Mouse (Mus musculus) telencephalon, adult 2 months (tissue): ENCODE data around the gene Dennd4a.
"Not testable (repeated sequence)": the region's sequence is repeated elsewhere in the genome, so short reads cannot be mapped to it uniquely, and the experiment has no call there.

Source experiments
- DNase-seq: peaks from one replicate; pipeline ENCODE4 v3.0.0-alpha.2; 2011; ENCODE audit warnings: low read depth, low spot score

Gene Dennd4a

DNA sequence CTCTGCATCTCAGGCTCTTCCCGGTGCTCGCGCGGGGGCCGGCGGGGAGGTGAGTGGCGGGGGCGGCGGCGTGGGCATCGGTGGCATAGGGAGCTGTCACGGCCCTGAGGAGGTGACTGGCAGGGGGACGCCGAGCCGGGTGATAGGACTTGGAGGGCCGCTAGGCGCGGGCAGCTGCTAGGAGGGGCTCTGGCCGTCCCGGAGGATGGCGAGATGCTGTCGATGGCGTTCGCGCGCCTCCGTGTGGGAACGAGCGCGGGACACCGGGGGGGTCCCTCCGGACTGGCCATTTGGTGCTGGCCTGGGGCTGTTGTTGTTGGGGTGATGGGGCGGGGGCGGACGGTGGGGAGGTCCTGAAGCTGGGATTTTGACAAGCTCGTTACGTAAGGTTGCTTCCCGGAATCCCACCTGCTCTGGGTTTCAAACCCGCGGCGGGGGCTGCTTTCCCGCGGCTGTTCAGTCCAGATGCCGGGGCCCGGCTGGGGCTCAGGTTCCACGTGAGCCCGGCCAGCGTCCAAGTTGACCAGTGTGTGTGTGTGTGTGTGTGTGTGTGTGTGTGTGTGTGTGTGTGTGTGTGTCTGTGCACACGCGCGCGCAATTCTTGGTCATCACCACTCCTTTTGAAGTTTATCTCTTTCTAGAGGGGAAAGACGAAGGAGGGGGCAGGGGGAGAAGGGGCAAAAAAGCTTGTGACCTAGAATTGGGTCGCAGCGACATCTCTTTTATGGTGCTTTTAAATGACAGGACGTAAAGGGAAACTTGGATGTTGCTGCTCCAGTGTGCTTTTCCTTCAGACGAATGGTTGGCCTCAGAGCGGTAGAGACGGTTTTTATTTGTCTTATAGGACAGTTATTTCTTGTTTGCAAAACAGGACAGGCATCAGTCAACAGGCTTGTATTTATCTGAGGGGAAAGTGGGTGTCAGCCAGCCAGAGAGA lies 666 bp downstream of the Dennd4a start:
- no peak for DNase-seq

DNA sequence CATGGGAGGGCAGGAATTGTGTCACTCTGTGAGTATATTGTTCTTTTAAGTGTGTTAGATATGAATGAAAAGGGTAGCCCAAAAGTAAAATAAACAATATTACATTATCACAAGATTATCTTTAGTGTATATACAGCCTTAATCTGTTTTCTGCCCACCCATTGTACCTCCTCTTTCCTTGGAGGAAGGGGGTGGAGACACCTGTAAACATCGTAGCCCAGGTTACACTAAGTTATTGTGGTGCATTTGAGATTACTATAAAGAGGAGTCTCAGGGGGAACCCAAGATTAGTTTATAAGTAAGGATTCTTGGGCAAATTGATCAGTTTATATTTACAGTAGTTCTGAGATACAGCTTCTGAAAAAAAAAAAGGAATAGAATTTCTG lies 1.3 kb downstream of the Dennd4a start:
- DNase-seq: no peak

DNA sequence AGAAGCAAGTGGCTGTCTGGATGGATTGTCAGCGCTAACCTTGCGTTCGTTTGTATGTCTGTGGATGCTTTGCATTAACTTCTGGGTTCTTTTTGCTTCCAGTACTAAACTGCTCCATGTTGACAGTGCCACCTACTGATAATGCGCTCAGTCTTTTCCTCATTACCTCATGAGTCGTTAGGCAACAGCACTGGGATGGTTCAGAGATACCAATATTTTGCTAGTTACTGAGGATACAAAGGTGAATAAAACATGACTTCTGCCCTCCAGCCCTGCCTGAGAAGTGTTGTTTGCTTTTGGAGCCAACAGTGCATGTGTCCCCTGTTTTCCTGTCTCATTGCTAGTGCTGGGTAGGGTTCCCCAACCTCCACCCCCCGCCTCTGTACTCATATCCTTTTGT lies 3.1 kb downstream of the Dennd4a start:
- DNase-seq: no peak

DNA sequence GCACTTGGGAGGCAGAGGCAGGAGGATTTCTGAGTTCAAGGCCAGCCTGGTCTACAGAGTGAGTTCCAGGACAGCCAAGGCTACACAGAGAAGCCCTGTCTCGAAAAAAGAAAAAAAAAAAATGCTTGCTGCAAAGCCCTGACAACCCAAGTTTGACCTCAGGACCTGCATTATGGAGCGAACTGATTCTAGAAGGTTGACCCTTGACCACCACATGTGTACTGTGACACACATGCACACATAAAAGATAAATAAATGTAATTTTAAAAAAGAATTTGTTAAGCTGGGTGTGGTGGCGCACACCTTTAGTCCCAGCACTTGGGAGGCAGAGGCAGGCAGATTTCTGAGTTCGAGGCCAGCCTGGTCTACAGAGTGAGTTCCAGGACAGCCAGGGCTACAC lies 8.5 kb downstream of the Dennd4a start:
- DNase-seq: not testable (repeated sequence)

DNA sequence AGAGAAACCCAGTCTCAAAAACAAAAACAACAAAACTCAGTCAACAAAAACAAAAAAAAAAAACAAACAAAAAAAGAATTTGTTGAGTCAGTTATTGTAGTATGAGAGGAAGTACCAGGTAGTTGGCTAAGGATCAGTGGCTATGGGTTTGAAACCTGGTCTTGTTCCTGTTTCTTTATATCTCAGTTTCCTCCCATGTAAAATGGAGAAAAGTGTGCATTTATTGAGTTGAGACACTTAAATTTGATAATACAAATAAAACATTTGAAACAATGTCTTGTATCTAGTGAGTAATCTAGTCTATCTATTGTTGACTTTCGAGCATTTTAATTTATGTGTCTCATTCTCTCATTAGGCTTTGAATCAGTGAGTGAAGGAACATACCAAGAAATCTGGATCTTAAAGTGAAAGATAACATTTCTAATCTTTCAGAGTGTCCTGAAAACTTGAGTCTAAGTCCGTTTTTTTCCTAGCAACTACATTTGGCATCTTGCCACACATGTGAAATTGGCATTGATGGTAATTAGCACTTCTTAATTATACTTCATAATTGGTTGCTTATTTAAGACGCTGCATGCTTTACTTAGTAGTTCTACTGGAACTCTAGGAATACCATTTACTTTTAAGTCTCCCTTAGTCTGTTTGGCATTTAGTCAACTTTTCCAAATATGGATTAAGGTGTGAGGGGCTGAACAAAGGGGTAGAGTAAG lies 9.1 kb downstream of the Dennd4a start:
- no peak for DNase-seq

DNA sequence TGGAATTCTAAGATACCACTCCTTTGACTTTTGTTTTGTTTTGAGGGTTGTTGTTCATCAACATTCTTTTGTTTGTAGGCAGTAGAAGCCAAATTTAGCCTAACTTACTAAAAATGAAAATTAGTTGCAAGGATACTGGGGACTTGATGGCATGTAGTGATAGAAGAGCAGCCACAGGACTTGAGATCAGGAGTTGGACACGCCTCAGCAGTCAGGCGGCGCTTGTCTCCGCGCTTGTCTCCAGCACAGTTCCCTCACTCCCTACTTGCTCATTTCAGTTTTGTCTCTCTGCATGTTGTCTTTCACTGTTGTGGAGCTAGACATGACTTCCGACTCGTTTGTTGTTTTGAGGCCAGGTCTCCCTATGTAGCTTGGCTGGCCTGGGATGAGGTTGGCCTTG lies 11.1 kb downstream of the Dennd4a start:
- no peak for DNase-seq

DNA sequence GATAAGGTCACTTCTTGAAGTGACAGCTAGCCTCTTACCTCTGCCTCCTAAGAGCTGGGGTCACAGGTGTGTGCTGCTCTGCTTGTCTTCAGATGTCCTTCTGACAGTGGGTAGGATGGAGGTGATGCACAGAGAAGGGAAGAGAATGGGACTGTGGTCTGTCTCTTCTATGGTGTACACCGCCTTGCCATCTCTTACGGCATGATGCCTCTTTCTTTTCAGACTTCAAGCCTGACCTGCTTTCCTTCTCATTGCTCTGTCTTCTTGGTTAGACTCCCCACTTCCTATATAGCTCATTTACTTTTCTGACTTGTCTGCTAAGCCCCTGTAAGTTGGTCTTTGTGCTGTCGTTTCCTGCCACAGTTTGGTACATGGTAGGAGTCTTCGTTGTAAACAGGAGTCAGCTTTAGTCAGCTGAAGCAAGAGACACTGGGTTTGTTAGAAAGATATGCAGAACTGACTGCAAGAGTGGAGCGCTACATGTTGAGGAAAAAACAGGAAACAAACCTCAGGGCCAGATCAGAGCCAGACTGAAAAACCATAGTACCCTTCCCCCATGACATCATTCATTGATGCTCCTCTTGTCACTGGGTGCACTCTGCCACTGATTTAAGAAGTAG lies 13.4 kb downstream of the Dennd4a start:
- DNase-seq: no peak

DNA sequence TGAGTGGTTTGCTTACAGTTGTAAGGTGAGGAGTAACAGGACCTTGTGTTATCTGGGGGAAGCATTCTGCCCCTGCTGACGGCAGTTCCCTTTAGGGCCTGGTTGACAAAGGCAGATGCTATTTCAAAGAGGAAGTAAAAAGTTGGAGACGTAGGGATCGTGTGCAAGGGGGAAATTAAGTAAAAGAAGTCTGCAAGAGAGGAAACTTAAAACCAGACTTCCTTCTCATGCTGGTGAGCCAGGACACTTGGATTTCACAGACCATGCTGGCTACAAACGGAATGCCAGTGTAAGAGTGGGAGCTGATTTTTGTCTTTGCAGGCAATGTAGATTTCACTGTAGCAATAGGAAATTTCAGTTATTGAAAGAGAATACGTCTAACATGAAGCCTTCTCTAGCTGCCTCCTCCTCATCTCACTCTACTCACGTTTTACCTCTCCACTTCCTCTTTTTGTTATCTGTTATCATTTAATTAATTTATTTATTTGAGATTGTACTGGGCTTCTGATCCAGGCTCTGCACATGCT lies 19.0 kb downstream of the Dennd4a start:
- peak; percentile 33 for DNase-seq

DNA sequence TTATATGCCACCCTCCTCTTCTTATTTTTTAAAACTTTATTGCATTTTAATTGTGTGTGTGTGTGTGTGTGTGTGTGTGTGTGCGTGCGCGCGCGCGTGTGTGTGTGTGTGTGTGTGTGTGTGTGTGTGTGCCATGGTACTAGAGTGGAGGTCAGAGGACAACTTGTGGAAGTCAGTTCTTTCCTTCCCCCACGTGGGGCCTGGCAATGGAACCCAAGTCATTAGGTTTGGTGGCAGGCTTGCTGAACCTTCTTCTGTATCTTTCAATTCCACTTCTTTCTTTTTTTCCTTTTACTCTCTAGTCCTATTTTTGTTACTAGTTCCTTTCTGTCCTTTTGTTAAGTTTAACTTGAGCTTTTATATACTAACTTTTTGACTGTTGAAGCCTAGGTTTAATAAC lies 19.5 kb downstream of the Dennd4a start:
- no peak for DNase-seq

DNA sequence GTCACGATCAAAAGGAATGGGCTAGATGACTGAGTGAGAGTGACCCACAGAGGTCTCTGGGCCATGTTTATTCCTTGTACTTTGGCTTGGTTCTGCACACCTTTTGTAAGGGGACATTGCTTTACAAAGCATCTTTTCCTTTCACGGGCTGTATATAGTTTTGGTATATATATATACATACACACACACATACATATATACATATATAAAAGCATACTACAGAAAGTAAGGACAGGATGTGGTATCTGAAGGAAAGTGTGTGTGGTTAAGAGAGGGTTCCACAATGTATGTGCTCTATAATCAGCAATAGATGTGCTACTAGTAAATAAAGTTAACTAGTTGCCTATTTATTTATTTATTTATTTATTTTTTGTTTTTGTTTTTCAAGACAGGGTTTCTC lies 20.6 kb downstream of the Dennd4a start:
- no peak for DNase-seq

DNA sequence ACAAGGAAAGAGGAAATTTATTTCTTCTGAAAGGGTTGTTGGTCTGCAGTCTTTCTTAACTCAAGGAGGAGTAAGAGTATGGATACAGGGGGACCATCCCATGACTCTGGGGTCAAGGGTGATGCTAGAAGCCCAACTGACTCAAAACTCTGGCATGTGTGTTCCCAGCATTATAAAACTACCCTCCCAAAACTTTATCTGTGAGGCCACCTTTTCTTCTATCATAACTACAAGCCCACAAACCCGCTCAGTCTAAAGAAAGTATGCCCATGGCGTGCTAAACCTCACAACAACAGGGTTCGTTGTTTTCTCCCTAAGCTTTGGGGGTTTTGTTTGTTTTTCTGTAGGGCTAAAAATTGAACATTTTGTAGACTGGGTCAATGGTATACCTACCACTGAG lies 23.3 kb downstream of the Dennd4a start:
- no peak for DNase-seq

DNA sequence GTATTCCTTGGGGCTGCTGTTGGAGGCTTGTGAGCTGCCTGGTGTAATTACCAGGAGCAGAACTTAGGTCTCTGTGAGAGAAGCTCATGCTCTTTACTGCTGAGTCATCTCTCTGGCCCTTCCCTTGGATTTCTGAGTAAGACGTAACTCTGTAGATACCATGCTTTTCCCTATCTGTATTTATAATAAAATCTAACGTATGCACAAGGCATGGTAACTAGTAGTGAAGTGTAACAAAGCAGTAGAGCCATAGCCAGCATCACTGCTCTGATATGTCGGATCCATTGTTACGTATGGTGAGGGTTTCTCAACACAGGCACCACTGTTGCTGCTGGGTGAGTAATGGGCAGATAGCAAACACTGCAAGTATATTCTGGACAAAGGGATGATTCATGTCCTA lies 34.2 kb downstream of the Dennd4a start:
- no peak for DNase-seq

DNA sequence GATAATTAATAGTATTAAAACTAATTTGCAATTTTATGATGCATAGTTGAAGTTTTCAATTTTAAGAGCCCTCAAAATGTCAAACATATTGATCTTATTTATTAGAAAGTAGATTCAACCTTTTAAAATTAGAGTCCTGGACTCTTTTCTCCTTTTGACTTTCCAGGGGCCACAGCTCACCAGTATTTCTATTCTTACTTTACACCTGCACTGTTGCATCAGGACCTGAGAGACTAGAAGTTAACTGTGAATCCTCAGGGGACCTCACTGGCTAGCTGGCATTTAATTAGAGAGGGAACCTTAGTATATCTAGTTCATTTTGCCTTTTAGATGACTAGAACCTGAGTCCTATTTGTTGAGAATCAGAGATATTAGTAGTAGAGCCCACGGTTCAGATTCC lies 38.4 kb downstream of the Dennd4a start:
- DNase-seq: no peak

DNA sequence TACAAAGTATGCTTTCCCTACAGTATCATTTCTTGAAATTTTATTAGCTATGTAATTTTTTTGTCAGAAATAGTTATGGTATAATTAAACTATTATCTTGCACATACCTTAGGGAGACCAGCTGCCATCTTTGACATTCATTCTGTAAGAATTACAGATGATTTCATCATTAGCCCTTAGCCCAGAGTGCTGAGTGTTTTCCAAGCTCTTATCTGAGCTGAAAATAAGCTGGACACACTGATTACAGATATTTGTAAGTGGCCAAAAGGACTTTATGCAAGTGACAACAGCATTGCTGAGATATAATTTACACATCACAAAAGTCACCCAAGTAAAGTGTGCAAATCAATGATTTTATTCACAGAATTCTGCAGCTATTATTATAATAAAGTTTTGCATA lies 48.9 kb downstream of the Dennd4a start:
- DNase-seq: no peak

DNA sequence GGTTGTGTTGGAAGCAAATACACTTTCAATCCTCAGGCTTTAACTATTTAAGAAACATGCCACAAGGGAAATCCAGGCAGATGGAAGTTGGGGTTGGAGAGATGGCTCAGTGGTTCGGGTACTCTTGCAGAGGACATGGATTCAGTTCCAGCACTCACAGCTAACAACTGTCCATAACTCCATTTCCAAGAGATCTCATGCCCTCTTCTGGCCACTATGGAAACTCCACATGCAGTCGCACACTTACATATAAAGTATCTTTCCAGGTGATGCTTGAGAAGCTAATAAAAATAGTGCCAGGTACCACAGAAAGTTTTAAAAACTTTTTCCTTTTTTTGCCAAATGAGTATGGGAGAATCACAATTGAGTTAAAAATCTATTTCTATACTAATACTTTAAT lies 51.5 kb downstream of the Dennd4a start:
- no peak for DNase-seq

DNA sequence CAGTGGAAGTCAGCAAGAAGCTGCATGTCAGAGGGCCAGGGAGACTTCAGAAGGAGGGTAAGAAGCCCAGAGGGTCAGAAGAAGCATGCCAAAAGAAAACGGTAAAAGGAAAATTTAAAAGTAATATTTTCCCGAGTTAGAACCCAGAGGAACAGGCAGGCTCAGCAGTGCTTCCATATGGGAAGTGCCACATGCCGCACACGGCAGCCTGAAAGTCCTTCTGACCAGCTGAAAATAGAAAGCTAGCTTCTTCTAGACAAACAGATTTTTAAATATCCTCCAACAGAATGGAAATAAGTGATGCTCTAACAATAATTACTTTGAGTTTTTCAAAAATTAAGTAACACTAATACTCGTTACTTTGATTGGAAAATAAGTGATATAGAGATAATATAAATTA lies 74.9 kb downstream of the Dennd4a start:
- DNase-seq: no peak

DNA sequence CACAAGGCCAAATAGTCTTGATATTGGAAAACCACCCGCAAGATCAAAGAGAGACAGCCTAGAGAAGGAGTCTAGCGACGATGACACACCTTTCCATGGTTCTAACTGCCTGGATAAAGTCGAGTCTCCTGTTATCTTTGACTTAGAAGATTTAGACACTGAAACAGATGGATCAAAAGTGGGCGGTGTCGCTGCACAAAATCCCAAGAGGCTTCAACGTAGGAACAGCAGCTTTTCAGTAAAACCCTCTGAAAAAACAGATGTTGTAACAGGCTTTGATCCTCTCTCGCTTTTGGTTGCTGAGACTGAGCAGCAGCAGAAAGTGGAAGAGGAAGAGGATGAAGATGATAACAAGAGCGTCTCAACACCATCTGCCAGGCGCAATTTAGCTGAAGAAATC lies 85.5 kb downstream of the Dennd4a start:
- DNase-seq: peak; percentile 67

DNA sequence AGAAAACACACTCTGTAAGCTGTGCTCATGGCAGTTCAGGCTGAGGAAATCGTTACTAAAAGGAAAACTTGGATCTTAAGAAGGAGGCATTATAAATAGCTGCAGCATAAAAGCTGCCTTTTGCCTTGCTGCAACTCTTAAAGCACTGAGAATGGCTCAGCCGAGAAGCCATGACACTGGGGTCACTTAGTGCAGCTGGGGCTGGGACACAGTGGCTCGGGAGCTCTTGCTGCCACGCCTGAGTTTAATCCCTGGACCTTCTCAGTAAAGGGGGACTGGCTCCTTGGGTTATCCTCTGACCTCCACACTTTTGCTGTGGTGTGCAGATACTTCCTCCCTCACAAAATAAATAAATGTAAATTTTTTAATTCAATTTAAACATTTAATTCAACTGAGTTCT lies 91.7 kb downstream of the Dennd4a start:
- DNase-seq: no peak

DNA sequence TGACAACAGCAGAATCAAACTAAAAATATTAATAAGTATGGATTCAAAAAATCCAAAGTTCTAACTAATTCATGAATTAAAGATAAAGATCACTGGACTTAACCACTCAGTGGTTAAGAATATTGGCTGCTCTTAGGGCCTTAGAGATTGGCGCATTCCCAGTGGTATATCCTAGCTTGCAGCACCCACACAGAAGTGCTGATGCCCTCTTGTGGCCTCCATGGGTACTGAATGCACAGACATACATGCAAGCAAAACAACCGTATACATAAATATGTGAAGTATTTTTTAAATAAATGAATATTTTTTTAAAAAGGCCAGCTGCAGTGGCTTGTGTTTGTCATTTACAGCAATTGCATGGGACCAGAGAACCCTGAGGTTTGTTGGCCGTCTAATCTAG lies 92.2 kb downstream of the Dennd4a start:
- DNase-seq: peak; percentile 63

DNA sequence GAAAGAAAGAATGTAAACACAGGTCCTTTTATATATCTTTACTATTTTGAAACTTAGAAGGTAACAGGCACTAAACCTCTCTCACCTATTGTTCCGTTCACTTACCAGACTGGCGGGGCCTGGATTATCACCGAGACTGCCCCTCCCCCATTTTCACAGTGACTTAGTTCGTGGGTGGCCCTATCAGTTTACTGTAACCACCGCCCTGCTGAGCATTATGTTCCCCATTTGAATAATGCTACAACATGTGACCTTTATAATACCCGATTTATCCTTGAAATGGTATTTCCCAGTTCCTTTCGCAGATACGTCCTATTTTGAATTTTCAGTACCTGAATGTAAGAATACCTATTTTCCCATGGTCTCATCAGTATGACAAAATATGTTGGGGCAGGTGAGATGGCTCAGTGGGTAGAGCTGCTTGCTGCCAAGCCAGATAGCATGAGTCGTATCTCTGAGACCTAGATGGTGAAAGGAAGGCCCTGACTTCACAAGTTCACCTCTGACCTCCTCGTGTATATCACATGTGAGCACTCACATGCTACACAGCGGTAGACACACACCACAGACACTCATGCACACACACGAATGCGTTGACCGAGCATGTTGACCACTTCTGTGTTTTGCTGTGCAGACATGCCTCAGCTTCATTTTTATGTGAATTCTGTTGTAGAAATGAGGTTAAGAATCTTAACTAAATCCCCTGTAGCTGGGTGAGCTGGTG lies 93.9 kb downstream of the Dennd4a start:
- no peak for DNase-seq

DNA sequence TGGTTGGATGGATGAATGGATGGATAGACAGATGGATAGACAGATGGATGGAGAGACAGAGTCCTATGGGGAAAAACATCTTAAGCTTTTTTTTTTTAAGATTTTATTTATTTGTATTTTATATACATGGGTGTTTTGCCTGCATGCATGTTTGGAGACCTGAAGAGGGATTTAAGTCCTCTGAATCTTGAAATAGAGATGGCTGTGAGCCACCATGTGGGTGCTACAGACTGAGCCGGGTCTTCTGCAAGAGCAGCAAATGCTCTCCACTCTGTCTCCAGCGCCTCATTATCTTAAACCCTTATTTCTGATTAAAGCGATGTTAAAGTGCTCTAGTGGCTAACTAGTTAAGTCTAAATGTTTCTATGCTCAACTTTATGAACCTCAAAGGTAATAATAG lies 96.3 kb downstream of the Dennd4a start:
- DNase-seq: no peak

DNA sequence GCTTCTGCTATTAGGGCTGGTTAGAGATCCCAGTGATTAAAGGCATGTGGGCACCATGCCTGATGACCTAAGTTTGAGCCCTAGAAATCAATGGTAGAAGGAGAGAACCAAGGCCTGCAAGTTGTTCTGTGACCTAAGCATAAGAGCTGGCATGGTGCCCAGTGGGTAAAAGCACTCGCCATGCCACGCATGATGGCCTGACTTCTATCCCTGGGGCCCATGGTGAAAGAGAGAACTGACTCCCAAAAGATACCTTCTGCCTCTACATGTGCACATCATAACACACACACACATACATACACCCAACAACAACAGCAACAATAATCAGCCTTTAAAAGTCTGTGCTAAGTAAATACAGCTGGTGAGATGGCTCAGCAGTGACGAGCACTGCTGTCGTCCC lies 102.3 kb downstream of the Dennd4a start:
- no peak for DNase-seq
